Mouse (Mus musculus): ENCODE data around the gene Rab11fip5.

The Rab11fip5 gene

GRCm38 (mm10) chr6:85348133-85348532 lies 26.3 kb downstream of the Rab11fip5 start:
- no peak for DNase-seq (ENCODE audit: low read depth, low spot score)

GRCm38 (mm10) chr6:85346028-85346634 lies 28.3 kb downstream of the Rab11fip5 start:
- DNase-seq (ENCODE audit: low read depth, low spot score), result peak; percentile 96

GRCm38 (mm10) chr6:85344929-85345328 lies 29.5 kb downstream of the Rab11fip5 start:
- DNase-seq (ENCODE audit: low read depth, low spot score), result no peak

- no peak for DNase-seq (ENCODE audit: low read depth, low spot score)
Observed at GRCm38 (mm10) chr6:85343027-85343426, 31.4 kb downstream of the Rab11fip5 start.

GRCm38 (mm10) chr6:85341814-85342501 lies 32.5 kb downstream of the Rab11fip5 start:
- DNase-seq (ENCODE audit: low read depth, low spot score), result no peak

- DNase-seq (ENCODE audit: low read depth, low spot score), result no peak
Observed at GRCm38 (mm10) chr6:85340184-85340583, 34.2 kb downstream of the Rab11fip5 start.

- peak; percentile 48 for DNase-seq (ENCODE audit: low read depth, low spot score)
Observed at GRCm38 (mm10) chr6:85339273-85339901, 35.0 kb downstream of the Rab11fip5 start.

- no peak for DNase-seq (ENCODE audit: low read depth, low spot score)
Observed at GRCm38 (mm10) chr6:85336944-85337343, 37.5 kb downstream of the Rab11fip5 start.

GRCm38 (mm10) chr6:85335352-85335751 lies 39.1 kb downstream of the Rab11fip5 start:
- no peak for DNase-seq (ENCODE audit: low read depth, low spot score)

GRCm38 (mm10) chr6:85334851-85335250 lies 39.6 kb downstream of the Rab11fip5 start:
- DNase-seq (ENCODE audit: low read depth, low spot score), result no peak

- DNase-seq (ENCODE audit: low read depth, low spot score), result no peak
Observed at GRCm38 (mm10) chr6:85334251-85334650, 40.2 kb downstream of the Rab11fip5 start.

GRCm38 (mm10) chr6:85333732-85334131 lies 40.7 kb downstream of the Rab11fip5 start:
- peak; percentile 46 for DNase-seq (ENCODE audit: low read depth, low spot score)

GRCm38 (mm10) chr6:85333000-85333669 lies 41.3 kb downstream of the Rab11fip5 start, which contains the start of gene Sfxn5:
Gene Sfxn5, minus strand, starts transcription at chr6:85333422.
- peak; percentile 91 for DNase-seq (ENCODE audit: low read depth, low spot score)

GRCm38 (mm10) chr6:85332351-85332999 lies 42.0 kb downstream of the Rab11fip5 start:
- DNase-seq (ENCODE audit: low read depth, low spot score), result no peak

- peak; percentile 34 for DNase-seq (ENCODE audit: low read depth, low spot score)
Observed at GRCm38 (mm10) chr6:85331736-85332135, 42.7 kb downstream of the Rab11fip5 start.

- no peak for DNase-seq (ENCODE audit: low read depth, low spot score)
Observed at GRCm38 (mm10) chr6:85331221-85331735, 43.2 kb downstream of the Rab11fip5 start.

- DNase-seq (ENCODE audit: low read depth, low spot score), result no peak
Observed at GRCm38 (mm10) chr6:85329666-85330185, 44.7 kb downstream of the Rab11fip5 start.

- no peak for DNase-seq (ENCODE audit: low read depth, low spot score)
Observed at GRCm38 (mm10) chr6:85326564-85326963, 47.9 kb downstream of the Rab11fip5 start.

- DNase-seq (ENCODE audit: low read depth, low spot score), result no peak
Observed at GRCm38 (mm10) chr6:85325109-85325508, 49.3 kb downstream of the Rab11fip5 start.

GRCm38 (mm10) chr6:85320445-85320866 lies 54.0 kb downstream of the Rab11fip5 start:
- DNase-seq (ENCODE audit: low read depth, low spot score), result no peak

- peak; percentile 64 for DNase-seq (ENCODE audit: low read depth, low spot score)
Observed at GRCm38 (mm10) chr6:85316211-85316610, 58.2 kb downstream of the Rab11fip5 start.

All from ES-CJ7 (cell line).